Mouse (Mus musculus) lung, postnatal 36 days (tissue): ENCODE measurements around the gene Nyap1.

ENCODE experiments used
- DNase-seq: peaks from one replicate; pipeline ENCODE4 v3.0.0; 2022; ENCODE audit warnings: mixed read lengths

The Nyap1 gene

DNA sequence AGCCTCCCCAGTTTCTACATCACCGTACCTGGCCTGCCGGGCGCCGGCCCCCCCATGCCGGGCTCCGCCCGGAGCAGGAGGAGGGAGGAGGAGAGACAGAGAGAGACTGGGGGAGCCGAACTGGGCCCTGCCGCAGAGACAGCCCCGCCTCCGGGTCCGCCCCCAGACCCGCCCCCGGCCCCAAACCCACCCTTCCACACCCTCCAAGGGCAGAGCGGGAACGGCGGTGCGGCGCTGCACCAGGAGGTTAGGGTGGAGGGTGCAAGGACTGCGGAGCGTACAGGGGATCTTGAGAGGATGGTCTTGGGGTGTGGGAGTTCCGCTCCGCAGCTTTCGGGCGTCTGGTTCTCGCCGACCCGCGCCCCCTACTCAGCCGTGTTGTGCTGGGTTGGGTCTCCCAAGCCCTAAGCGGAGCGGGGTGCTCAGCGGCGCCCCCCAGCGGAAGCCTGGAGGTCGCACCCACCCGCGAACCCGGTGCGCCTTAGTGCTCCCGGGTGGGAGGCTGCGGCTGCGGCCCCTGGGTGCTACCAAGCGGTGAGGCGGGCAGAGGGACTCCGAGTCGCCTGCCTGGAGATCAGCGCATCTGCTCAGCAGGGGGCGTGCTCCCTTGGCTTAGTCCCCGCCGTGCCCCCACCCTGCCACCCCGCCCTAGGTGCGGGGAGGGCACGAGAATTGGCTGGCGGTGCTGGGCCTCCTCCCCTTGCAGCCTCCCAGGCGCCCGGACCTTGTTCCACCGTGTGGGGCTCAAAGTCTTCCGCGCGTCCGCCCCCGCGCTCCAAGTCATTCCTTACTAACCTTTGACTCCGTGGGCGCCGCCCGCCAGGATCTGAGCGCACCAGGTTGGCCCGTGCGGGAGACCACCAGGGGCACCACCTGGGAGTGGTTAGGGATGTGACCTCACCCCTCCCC, at the start of gene Nyap1:
Gene Nyap1, minus strand, starts transcription at position 585 of the 909 bp plus-strand sequence.
- DNase-seq, result peak; percentile 72

DNA sequence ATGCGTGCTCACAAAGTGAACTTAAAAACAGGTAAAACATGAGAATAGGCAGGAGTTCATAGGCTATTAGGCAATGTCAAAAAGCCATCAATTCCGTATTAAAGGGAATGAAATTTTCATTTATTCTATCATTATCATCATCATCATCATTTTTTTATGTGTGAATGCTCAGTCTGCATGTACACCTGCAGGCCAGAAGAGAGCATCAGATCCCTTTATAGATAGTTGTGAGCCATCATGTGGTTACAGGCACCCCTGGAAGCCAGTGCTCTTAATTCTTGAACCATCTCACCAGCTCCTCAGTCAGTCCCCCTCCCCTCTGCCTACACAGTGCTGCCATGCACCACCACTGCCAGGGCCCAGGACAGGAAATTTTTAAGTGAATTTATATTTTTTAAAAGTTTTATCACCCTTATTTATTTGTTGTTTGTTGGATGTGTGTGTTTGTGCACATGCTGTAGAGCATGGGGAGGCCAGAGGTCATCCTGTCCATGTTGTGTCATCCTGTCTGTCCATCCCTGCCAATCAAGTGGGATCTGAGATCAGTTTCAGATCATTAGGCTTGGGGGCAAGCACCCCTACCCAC, 47.6 kb upstream of the Nyap1 start:
- DNase-seq, result no peak

GRCm38 (mm10) chr5:137788171-137788570, 46.8 kb upstream of the Nyap1 start:
- no peak for DNase-seq

DNA sequence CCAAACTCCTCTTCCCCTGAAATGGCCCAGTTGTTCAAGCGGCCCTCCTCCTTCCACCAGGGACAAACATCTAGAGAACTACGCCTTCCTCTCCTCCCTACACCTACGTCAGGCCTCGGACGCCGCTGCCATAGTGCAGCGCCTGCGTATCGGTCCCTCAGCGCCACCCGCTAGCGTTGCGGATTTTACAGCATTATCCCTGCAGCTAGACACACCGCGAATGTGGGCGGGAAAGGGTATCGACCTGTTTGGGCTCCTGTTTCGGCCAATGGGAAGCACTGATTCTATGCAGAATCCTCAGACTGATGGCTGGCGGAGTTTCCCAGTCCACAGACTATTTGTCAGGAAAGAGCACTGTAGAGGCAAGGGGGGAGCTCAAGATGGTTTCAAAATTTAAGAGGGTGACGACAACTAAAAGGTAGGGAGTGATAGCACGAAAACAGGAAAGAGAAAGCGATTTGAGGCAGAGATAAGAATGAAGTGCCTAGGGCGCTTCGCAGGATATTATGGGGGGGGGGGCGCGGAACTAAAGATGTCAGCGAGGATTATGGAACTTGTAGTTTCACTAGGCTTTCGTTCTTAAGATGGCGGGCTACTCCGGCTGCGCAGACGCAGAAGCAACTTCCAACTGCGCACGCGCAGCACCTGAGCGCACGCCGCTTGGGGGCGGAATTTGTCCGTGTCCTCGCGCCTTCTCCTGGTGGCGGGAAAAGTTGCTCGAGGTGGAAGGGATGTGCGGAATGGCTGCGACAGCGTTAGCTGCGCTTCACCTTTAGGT, 45.9 kb upstream of the Nyap1 start, which contains the start of the genes Mepce and Zcwpw1:
Gene Mepce, minus strand, starts transcription at position 505 of the 778 bp plus-strand sequence.
Gene Zcwpw1, plus strand, starts transcription at position 648 of the 778 bp plus-strand sequence.
- DNase-seq, result peak; percentile 94

GRCm38 (mm10) chr5:137786109-137786942, 44.9 kb upstream of the Nyap1 start:
- DNase-seq, result peak; percentile 100

DNA sequence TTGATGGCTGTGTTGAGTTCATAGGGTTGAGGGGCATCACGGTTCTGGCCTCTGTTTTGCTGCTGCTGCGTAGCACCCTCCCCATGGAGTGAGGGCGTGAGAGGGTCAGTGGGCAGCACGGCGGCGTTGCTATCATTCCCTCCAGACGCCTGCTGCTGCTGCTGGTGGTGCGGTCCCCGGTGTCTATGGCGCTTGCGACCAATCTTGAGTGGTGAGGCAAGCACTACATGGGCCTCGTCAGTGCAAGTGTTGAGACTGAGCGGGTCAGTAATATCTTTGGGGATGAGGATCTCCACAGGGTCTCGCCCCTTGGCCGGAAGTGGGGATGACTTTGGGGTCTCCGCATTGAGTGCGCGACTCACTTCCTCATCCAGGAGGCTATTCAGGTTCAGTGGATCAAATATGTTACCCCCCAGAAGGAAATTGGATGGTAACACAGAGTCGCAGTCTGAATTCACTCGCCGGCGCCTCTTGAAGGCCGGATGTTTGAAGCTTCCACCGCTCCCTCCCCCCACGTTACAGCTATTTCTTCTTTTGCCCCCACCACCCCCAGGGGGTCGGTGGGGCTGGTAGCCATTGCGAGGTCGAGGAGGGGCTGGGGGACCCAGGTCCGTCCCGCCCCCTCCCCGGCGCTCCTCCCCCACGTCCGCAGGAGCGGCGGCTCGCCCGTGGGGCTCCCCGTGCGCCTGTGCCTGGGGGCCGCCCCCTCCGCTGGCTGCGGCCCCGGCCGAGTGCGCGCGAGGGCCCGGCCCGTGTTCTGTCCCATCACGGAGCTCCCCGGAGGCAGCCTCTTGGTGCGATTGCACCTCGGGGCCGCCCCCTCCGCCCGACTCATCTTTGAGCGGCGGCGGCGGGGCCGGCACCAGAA, 44.0 kb upstream of the Nyap1 start:
- DNase-seq, result peak; percentile 36

GRCm38 (mm10) chr5:137784546-137784945, 43.1 kb upstream of the Nyap1 start:
- DNase-seq, result no peak

DNA sequence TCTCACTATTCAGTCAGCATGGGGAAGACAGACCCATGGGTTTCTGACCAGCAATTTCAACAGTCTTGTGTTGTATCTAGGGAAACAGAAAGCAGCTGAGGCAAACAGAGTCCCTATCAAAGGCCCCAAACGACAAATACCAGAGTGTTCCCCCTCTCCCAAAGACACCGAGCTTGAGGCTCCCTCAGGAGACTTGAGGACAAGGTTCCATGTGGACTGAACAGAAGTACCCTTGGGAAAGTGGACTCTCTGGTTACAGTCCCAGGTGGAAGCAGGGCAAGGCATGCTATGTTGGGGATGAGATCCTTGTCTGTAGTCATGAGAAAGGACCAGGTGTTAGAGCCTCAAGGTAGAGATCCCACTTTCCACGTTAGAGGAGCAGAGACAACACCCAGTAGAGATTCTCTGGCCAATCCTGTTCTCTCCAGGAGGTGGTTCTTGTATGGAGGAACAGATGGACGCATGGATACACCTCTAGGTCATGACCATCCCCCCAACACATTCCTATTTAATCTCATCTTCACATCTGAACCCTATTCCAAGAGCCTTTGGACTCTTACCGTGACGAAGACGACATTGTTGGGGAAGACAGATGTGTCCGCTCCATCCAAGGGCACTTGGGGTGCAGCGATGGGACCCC, 42.6 kb upstream of the Nyap1 start:
- no peak for DNase-seq

DNA sequence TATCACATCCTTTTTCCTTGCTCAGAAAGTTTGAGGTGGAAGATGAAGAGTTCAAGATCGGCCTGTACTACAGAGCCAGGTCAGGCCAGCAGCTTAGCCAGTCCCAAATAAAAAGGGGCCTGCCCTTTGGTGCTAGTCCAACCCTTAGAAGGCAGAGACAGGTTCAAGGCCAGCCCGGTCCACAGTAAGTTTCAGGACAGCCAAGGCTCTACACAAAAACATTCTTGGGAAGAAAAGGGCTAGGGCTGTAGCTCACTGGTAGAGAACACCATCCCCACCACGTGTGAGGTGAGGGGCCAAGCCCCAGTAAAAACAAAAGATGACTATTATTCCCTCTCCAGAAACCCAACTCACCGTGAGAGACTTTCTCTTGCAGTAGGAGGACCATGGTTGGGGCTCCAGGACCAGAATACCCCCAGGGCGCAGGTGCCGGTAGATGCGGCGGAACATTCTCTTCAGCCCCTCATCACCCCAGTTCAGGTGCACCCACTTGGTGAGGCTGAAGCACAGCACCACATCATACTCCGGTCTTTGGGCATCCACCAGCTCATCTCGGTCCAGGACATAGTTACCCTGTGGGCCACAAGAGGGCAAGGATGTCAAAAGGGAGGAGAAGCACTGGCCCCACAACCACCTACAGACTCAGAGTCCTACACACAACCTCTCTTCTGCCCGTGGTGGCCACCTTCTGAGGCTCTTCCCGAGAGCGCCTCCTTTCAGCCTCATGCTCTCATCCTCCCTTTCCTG, 41.5 kb upstream of the Nyap1 start:
- no peak for DNase-seq

GRCm38 (mm10) chr5:137781661-137782060, 40.3 kb upstream of the Nyap1 start:
- no peak for DNase-seq

- DNase-seq, result peak; percentile 39
These were observed 37.9 kb upstream of the Nyap1 start for GRCm38 (mm10) chr5:137779053-137779933.

GRCm38 (mm10) chr5:137778635-137779034, 37.2 kb upstream of the Nyap1 start, which contains the start of gene Ppp1r35:
TSS of gene Ppp1r35 (plus strand) at chr5:137778849.
- peak; percentile 98 for DNase-seq

DNA sequence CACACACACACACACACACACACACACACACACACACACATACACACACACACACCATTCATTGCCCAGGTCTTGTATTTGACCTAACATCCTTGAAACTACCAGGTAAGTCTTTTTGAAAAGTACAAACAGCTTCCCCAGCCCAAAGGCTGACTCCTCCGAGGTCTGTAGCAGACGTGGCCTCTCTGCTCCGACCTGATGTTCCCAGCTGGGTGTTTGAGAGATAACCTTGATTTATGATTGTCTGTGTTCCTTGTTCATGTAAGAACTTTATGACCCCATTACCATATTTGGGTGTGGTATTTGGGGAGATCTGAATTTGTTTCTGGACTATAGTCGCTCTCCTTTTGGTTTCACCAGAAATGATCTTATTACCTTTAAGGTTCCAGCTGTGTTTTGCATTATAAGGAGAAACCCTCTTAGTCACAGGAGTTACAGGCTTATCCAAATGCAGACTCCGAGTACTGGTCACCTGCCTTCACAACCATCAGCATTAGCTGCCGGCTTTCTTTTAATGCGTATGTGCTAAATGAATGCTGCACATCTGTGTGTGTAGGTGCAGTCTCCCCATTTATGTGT, 35.9 kb upstream of the Nyap1 start:
- no peak for DNase-seq

DNA sequence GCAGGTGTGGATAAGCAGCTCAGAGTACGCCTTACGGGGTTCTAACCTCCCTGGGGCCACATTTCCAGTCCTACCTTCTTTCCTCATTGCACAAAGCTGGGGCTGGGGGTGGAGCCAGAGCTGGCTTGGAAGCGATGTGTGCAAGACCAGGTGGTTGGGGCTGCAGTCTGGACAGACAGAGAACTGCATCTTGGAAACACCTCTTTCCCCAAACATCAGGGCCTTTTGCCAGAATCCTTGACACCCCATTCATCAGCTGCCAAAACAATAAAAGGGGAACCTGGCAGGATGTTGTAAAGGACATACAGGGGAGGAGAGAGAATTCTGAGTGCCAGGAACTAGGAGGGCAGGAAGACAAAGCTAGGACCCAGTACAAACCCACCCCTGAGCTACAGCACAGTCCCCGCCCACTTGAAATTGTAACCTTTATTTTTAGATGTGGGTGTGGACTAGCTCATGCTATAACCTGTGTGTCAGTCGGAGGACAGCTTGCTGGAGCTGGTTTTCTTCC, 35.1 kb upstream of the Nyap1 start:
- peak; percentile 48 for DNase-seq

- DNase-seq, result no peak
These were observed 34.3 kb upstream of the Nyap1 start for GRCm38 (mm10) chr5:137775587-137776290.

GRCm38 (mm10) chr5:137772755-137773154, 31.3 kb upstream of the Nyap1 start:
- DNase-seq, result no peak

DNA sequence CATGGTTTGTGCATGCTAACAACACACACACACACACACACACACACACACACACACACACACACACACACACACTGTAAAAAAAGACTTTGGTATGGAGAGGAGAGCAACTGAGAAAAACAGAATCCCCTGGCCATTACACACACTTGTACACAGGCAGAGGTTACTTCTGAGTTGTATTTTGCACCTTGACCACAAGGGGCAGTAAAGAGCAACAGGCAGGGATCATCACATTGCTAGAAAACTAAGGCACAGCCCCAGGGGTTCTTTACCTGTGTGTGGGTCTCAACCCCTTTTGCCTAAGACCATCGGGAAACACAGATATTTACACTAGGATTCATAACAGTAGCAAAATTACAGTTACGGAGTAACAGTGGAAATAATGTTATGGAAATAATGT, 29.3 kb upstream of the Nyap1 start:
- DNase-seq, result peak; percentile 48

DNA sequence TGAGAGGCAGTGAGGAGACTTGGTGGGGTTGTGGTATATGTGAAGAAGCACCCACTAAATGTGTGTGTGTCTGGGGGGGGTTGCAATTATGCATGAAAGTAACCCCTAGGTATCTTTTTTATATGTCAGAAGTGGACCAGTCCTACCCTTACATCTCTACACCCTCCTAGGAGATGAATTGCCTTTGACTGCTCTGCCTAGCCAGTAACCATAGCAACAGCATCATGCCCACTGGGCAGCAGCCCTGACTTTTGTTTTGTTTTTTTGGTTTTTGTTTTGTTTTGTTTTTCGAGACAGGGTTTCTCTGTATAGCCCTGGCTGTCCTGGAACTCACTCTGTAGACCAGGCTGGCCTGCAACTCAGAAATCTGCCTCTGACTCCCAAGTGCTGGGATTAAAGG, 27.1 kb upstream of the Nyap1 start:
- no peak for DNase-seq
